Comparison of ENCODE assay signal across 21 mouse cellular contexts in the genomic region with DNA sequence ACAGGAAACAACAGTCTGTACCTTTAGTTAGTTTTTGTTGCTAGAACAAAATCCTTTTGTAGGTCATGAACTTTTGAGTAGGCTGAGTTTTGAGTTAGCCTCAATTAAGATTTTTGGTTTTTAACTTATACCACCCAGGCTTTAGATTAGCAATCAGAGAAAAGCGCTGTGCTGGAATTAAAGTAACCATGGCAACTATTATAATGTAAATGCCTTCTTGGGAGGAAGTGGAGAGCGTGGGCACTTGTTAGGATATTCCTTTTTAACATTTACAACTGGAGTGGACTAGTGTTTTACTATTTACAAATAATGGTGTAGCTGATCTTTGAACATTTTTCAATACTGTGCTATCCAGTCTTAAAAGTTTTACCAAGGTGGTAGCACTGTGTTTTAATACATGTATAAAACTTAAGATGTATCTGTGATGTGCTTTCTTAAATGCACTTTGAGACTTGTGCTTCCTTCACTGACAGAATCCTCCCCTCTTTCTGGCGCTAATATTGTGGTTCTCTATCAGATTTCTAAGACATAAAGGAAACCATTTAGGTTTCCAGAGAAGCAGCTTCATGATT. TPM values are rescaled to one million over a fixed set of nuclear protein-coding genes. Genes with fewer than 3 reads are reported as not detected.
DNase-seq lines count a peak whose midpoint lies in the region; ATAC-seq and TF ChIP-seq lines count a peak whose summit lies in the region.
"Had no signal": no experiment of that assay in that cellular context is flagged by ENCODE, and none has a peak within 500 bp of the region (broad histone marks: within the 10 kb centered on the region; RNA-seq: fewer than 3 reads in every experiment).

No protein-coding gene starts in this region.

- no peak overlapping the region for H3K27ac ChIP-seq in forebrain, embryonic 12.5 days
- no peak overlapping the region for H3K27ac ChIP-seq in forebrain, embryonic 10.5 days
- no peak overlapping the region for H3K27ac ChIP-seq in forebrain, postnatal 0 days (ENCODE audit: low read depth, low read length)
- no peak overlapping the region for H3K27ac ChIP-seq in stomach, postnatal 0 days (replicated peaks)
- H3K27ac ChIP-seq: heart, adult 2 months; heart, embryonic 15.5 days; layer of hippocampus, adult 2 months; limb, embryonic 15.5 days; liver, embryonic 15.5 days had no signal

- no peaks in the 10 kb centered on the region for H3K27me3 ChIP-seq in forebrain, embryonic 12.5 days
- no peaks in the 10 kb centered on the region for H3K27me3 ChIP-seq in forebrain, embryonic 10.5 days (ENCODE audit: poor library complexity, severe bottlenecking)
- no peaks in the 10 kb centered on the region for H3K27me3 ChIP-seq in forebrain, postnatal 0 days (ENCODE audit: insufficient read depth, low read length)
- no peaks in the 10 kb centered on the region for H3K27me3 ChIP-seq in stomach, postnatal 0 days (ENCODE audit: control insufficient read depth, insufficient read depth, low read length)
- H3K27me3 ChIP-seq: CH12.LX; heart, embryonic 15.5 days; limb, embryonic 15.5 days; liver, embryonic 15.5 days had no signal

- ATAC-seq in forebrain, embryonic 12.5 days (ENCODE audit: low FRiP score): peak; percentile 46; the same call in 1 of the 2 replicates
- peak; percentile 47; the same call in 1 of the 2 replicates for ATAC-seq in forebrain, postnatal 0 days
- ATAC-seq in stomach, postnatal 0 days (ENCODE audit: low FRiP score, low TSS enrichment): no peak

- TF ChIP-seq EP300 in stomach, postnatal 0 days (optimal IDR thresholded peaks at IDR 0.05): no peak

- H3K36me3 ChIP-seq in forebrain, embryonic 12.5 days (replicated peaks): no peaks in the 10 kb centered on the region
- H3K36me3 ChIP-seq in forebrain, embryonic 10.5 days (replicated peaks): no peaks in the 10 kb centered on the region
- no peaks in the 10 kb centered on the region for H3K36me3 ChIP-seq in forebrain, postnatal 0 days (ENCODE audit: insufficient read depth)
- no peaks in the 10 kb centered on the region for H3K36me3 ChIP-seq in stomach, postnatal 0 days (ENCODE audit: control insufficient read depth, insufficient read depth, low read length)
- H3K36me3 ChIP-seq: heart, embryonic 15.5 days; limb, embryonic 15.5 days; liver, embryonic 15.5 days had no signal

- no peak for TF ChIP-seq CTCF in forebrain, postnatal 0 days (IDR thresholded peaks at IDR 0.05; ENCODE audit: low read depth)
- TF ChIP-seq CTCF in stomach, postnatal 0 days (IDR thresholded peaks at IDR 0.05; ENCODE audit: low read depth): no peak

- 8% methylated on average over 3 of the region's 3 CpGs for WGBS in forebrain, embryonic 12.5 days
- WGBS in forebrain, embryonic 10.5 days: 23% methylated on average over 3 of the region's 3 CpGs
- 7% methylated on average over 3 of the region's 3 CpGs for WGBS in forebrain, postnatal 0 days
- 57% methylated on average over 3 of the region's 3 CpGs for WGBS in stomach, postnatal 0 days

- H3K4me3 ChIP-seq in forebrain, embryonic 12.5 days (replicated peaks): no peak overlapping the region
- H3K4me3 ChIP-seq in forebrain, embryonic 10.5 days: no peak overlapping the region
- H3K4me3 ChIP-seq in forebrain, postnatal 0 days (ENCODE audit: low read depth, low read length): no peak overlapping the region
- no peak overlapping the region for H3K4me3 ChIP-seq in stomach, postnatal 0 days (ENCODE audit: low read depth, low read length)
- H3K4me3 ChIP-seq: heart, adult 2 months; heart, embryonic 15.5 days; layer of hippocampus, adult 2 months; limb, embryonic 15.5 days; liver, embryonic 15.5 days had no signal

- no peak overlapping the region for H3K4me2 ChIP-seq in forebrain, embryonic 12.5 days
- H3K4me2 ChIP-seq in forebrain, postnatal 0 days (ENCODE audit: low read depth): no peak overlapping the region
- H3K4me2 ChIP-seq in stomach, postnatal 0 days (replicated peaks; ENCODE audit: low read depth): no peak overlapping the region
- H3K4me2 ChIP-seq: heart, embryonic 15.5 days; limb, embryonic 15.5 days; liver, embryonic 15.5 days had no signal

- H3K9ac ChIP-seq in forebrain, embryonic 12.5 days: no peak overlapping the region
- no peak overlapping the region for H3K9ac ChIP-seq in forebrain, postnatal 0 days
- H3K9ac ChIP-seq in stomach, postnatal 0 days (ENCODE audit: low read length): no peak overlapping the region
- H3K9ac ChIP-seq: heart, embryonic 15.5 days; limb, embryonic 15.5 days; liver, embryonic 15.5 days had no signal

- H3K4me1 ChIP-seq in forebrain, embryonic 12.5 days: peaks cover 9% of the 10 kb centered on the region
- peaks cover 16% of the 10 kb centered on the region for H3K4me1 ChIP-seq in forebrain, embryonic 10.5 days
- H3K4me1 ChIP-seq in forebrain, postnatal 0 days (ENCODE audit: insufficient read depth): 0 out of 2 replicates have a peak, but pooled peaks cover 6% of the 10 kb centered on the region
- H3K4me1 ChIP-seq in stomach, postnatal 0 days (replicated peaks; ENCODE audit: control insufficient read depth, insufficient read depth): no peaks in the 10 kb centered on the region
- H3K4me1 ChIP-seq: heart, embryonic 15.5 days; limb, embryonic 15.5 days had no signal

- DNase-seq in forebrain, embryonic 10.5 days (ENCODE audit: extremely low spot score, low spot score): no peak
- DNase-seq in ES-CJ7 (ENCODE audit: low read depth, low spot score): peak; percentile 52
- DNase-seq in brain, adult 2 months (ENCODE audit: low read depth, low spot score): peak; percentile 47
- peak; percentile 37 for DNase-seq in forebrain, postnatal 0 days
- DNase-seq in cerebellum, adult 8-10 months: no peak
- no peak for DNase-seq in stomach, postnatal 0 days (ENCODE audit: low spot score)
- DNase-seq: adrenal gland, adult 2 months; cerebellum, postnatal 10 days; gastrocnemius, postnatal 10 days; heart, adult 2 months; heart, postnatal 4 days; kidney, adult 8-10 months; kidney, postnatal 14 days; thymus, postnatal 4 days had no signal

- H3K9me3 ChIP-seq in forebrain, embryonic 12.5 days: no peaks in the 10 kb centered on the region
- no peaks in the 10 kb centered on the region for H3K9me3 ChIP-seq in forebrain, embryonic 10.5 days
- H3K9me3 ChIP-seq in forebrain, postnatal 0 days (ENCODE audit: low read length): no peaks in the 10 kb centered on the region
- H3K9me3 ChIP-seq in stomach, postnatal 0 days (ENCODE audit: control insufficient read depth, low read length): no peaks in the 10 kb centered on the region
- H3K9me3 ChIP-seq: heart, embryonic 15.5 days; limb, embryonic 15.5 days; liver, embryonic 15.5 days had no signal

RNA-seq across cellular contexts. Expression of a gene that starts 21.1 kb away (rescaled TPM):
- 14.7 and 18.6 TPM in 2 replicates for polyA plus RNA-seq in forebrain, embryonic 12.5 days (2016; fragmentation: Nextera tagmentation; extraction: Ambion mirVana)
- polyA plus RNA-seq in forebrain, embryonic 10.5 days (2016; fragmentation: Nextera tagmentation; extraction: Ambion mirVana): 13.5 and 15.1 TPM in 2 replicates
- 44.6 and 48.3 TPM in 2 replicates for total RNA-seq in forebrain, postnatal 0 days (2014; rRNA removed)
- 9.0 and 13.6 TPM in 2 replicates for polyA plus RNA-seq in forebrain, postnatal 0 days (2015; fragmentation: Nextera tagmentation; extraction: Ambion mirVana)
- 51.9 and 54.6 TPM in 2 replicates for polyA plus RNA-seq in stomach, postnatal 0 days (2015; fragmentation: Nextera tagmentation; extraction: Ambion mirVana)

RNA-seq across cellular contexts. Expression of a gene that starts 53.6 kb away (rescaled TPM):
- 45.1 and 48.4 TPM in 2 replicates for polyA plus RNA-seq in forebrain, embryonic 12.5 days (2016; fragmentation: Nextera tagmentation; extraction: Ambion mirVana)
- 51.2 and 52.7 TPM in 2 replicates for polyA plus RNA-seq in forebrain, embryonic 10.5 days (2016; fragmentation: Nextera tagmentation; extraction: Ambion mirVana)
- total RNA-seq in forebrain, postnatal 0 days (2014; rRNA removed): 28.0 and 38.2 TPM in 2 replicates
- 4.4 and 8.3 TPM in 2 replicates for polyA plus RNA-seq in forebrain, postnatal 0 days (2015; fragmentation: Nextera tagmentation; extraction: Ambion mirVana)
- 10.8 and 14.1 TPM in 2 replicates for polyA plus RNA-seq in stomach, postnatal 0 days (2015; fragmentation: Nextera tagmentation; extraction: Ambion mirVana)
- total RNA-seq: monocyte, adult 5-6 weeks had no signal

Comparison
In these comparisons a context has a peak if more than half of its experiments do, and no peak if none do; other contexts are left out.
1. DNase-seq: peak in ES-CJ7 (single experiment), brain, adult 2 months (single experiment) and forebrain, postnatal 0 days (single experiment); none in forebrain, embryonic 10.5 days (single experiment), cerebellum, adult 8-10 months (single experiment) and stomach, postnatal 0 days (single experiment).